Mouse (Mus musculus): Measurements from ENCODE around the gene Traf3.

Traf3 gene

GRCm38 (mm10) chr12:111152981-111153710 lies 13.0 kb upstream of the Traf3 start:
- in situ Hi-C loops (cut with MboI, MseI): no loop called here

DNA sequence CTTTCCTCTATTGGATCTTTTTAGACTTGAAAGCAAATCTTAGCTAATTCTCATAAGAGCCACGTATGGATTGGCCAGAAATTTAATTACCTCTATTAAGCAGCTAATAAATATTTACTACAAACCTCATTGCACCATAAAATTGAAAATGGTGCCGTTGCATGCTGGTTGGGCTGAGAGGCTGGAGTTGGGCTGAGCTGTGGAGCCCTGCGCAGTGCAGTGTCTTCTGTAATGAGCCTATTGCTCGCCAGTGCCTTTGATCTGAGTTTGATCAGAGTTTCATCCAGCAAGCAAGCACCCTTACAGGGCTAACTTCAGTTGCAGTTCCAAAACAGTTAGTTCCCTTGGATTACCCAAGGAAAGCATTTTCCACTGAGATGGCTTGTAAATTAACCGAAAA lies 12.2 kb upstream of the Traf3 start:
- in situ Hi-C loops (cut with MboI, MseI): no loop called here

- in situ Hi-C loops (cut with MboI, MseI): no loop called here
Measured at GRCm38 (mm10) chr12:111154641-111155040, 11.5 kb upstream of the Traf3 start.

- in situ Hi-C loops (cut with MboI, MseI): no loop called here
Measured at GRCm38 (mm10) chr12:111155756-111156155, 10.4 kb upstream of the Traf3 start.

GRCm38 (mm10) chr12:111159659-111160428 lies 6.3 kb upstream of the Traf3 start:
- in situ Hi-C loops (cut with MboI, MseI): no loop called here

DNA sequence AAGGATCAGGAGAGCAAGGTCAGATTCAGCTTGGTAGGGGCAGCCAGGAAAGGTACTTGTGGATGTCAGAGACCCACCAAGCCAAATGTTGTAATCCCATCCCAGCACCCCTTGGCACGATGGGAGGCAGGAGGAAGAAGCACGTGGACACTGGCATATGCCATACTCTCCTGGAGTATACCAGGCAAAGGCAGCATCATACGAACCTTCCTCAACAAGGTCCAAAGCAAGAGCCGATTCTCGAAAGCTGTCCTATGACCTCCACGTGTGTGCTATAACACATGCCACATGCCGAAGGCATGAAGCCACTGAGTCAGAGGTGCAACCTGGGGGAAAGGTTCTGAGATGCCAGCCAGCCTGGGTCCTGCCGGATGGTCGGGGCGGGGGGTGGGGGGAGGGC lies 5.3 kb upstream of the Traf3 start:
- in situ Hi-C loops (cut with MboI, MseI): no loop called here

GRCm38 (mm10) chr12:111161943-111162311 lies 4.2 kb upstream of the Traf3 start:
- in situ Hi-C loops (cut with MboI, MseI): no loop called here

DNA sequence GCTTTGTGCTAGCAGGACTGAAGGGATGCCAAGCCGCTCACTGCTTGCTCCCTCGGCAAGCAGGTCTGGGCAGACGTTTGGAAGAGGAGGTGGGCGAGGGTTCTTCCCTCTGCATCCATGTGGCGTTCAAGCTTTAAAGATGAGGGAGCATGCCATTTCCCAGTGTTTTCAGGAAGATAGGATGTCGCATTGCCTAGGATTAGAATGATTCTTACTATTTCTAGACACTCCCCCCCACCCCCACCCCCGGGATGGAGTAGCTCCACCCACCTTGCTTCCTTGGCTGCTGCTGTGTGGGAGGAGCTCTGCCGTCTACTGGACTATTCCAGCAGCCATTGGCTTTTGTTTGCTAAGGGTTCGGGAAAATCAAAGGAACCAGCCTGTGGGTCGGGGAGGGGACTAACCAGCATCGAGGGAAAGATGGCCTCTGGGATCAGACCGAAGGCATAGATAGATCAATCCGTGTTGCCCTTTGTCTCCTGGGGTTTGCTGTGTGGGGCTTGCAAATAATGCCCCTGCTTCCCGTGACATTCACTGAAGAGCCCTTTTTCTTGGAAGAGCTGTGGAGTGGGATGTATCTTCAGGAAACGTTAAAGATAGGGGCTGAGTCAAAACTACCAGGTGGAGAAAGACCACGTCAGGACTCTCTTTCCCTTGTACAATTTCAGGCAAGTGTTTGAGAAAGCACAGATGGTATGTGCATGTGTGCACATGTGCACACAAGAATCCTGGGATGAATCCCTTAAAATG lies 3.7 kb upstream of the Traf3 start:
- in situ Hi-C loops (cut with MboI, MseI): no loop called here

- in situ Hi-C loops (cut with MboI, MseI): no loop called here
Measured at GRCm38 (mm10) chr12:111164310-111164751, 1.8 kb upstream of the Traf3 start.

DNA sequence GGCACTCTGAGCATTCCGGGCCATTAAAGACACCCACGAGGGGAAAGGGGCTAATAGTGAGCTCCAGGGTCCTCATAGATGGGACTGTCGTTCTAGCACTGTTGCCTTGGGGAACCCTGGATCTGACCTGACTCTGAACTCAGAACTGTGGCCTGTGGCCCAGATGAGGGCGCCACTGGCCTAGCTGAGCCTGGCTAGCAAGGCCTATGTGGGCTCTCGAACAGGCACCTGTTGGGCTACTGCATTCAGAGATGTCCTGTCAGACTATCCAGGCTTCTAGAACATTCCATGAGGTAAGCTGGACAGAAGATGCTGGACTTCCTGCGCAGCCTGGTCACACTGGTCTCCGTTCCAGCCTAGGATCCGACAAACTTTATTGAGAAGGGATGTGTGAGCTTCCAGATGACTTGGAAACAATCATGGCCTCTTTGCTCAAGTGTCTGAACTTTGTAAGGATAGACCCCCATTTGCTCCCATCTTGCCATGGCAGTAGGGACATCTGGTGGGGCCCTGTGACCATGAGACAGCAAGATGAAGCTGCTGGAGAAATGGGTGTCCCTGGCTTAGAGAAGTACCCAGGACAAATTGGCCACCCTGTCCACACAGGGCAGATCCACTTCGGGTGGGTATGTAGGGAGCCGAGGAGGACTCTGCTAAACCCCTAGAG lies 891 bp upstream of the Traf3 start:
- in situ Hi-C loops (cut with MboI, MseI): no loop called here

DNA sequence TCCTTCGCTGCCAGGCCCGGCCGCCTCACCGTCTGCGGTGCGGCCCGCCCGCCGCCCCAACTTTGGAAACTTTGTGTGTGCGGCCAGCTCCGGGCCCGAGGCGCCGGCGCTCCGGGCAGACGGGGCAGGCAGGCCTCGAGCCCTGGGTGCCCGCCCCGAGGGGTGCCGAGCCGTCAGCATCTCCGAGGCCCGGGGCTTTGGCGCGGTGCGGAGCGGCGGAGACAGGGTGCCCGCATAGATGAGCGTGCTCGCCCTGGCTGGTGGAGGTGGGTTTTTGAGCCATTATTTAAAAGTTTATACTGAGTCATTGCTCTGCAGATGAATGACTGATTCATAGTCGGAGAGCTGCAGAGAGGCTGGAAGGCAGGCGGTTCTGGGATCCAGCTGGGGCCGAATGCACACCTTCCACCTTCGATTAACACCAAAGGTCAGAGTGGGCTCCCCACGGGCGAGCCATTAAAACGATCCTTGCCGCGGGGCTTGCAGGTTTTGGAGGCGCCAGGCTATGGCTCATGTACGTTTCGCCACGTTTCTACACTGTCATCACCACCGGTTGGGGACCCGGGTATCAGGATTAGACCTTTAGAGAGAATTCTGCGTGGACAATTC lies 615 bp downstream of the Traf3 start:
- in situ Hi-C loops (cut with MboI, MseI): no loop called here

GRCm38 (mm10) chr12:111168891-111169290 lies 2.7 kb downstream of the Traf3 start:
- in situ Hi-C loops (cut with MboI, MseI): no loop called here

DNA sequence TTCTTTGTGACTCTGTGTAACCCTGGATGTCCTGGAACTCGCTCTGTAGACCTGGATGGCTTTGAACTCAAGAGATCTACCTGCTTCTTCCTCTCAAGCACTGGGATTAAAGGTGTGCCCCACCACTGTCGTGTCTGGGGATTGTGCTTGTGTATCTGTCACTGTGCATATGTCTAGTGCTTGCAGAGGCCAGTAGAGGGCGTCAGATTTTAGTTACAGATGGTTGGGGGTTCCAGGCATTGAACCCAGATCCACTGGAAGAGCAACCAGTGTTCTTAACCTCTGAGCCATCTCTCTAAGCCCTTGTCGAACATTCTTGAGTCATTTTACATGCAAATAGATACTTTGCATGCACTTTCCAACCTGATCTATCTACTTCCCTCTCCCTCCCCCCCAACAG lies 12.6 kb downstream of the Traf3 start:
- in situ Hi-C loops (cut with MboI, MseI): no loop called here

GRCm38 (mm10) chr12:111181848-111182247 lies 15.7 kb downstream of the Traf3 start:
- in situ Hi-C loops (cut with MboI, MseI): no loop called here

GRCm38 (mm10) chr12:111182378-111182777 lies 16.2 kb downstream of the Traf3 start:
- in situ Hi-C loops (cut with MboI, MseI): no loop called here

DNA sequence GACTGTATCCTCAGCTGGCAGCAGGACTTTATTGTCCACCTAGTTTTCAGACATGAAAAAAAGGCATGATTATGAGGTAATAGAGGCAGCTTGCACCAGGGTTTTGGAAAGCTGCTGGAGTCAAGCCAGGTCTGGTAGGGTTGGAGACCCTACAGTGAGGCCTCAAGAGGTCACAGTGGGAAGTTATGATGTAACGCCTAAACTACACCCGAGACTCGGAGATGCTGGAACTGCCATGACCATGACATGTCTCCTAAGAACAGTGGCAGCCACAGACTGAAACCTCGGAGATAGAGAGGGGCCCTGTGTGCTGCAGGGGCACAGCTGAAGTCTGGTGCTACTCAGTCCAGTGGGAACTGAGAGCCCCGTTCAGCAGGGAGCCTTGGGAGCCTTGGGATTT lies 18.3 kb downstream of the Traf3 start, which contains the start of gene 4930595D18Rik:
Gene 4930595D18Rik, minus strand, starts transcription at position 16 of the 400 bp plus-strand sequence.
- in situ Hi-C loops (cut with MboI, MseI): no loop called here

DNA sequence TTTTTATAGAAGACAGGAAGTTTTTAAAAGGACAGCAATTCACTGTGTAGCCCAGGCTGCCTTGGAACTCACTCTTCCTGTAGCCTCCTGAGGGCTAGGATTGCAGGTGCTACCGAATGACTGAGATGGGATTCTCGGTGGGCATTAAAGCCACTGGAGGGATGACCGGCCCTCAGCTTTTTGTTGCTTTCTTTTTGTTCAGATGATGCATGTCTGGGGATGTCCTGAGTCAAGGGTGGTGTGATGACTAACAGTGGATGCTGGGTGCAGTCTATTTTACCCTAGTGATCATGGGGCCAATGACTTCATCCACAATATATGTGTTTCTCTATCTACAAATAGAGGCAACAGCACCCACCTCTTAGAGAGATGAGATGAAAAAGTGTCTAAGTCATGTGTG lies 20.8 kb downstream of the Traf3 start:
- in situ Hi-C loops (cut with MboI, MseI): no loop called here

DNA sequence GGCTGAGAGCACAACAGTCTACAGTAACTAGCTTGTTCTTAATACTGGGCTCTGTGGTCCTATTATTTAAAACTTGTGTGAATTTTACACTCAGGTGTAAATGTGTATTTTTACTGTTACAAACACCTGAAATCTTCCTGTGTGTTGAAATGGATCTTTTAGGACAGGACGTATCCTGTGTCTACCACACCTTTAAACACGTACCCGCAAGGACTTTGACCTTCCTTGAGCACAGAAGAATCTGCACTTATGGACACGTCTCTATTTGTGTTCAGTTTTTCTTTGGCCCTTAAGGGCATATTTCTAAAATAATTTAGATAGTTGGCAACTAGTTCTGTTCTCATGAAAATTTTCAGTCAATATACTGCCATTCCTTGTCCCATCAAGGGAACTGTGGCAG lies 22.1 kb downstream of the Traf3 start:
- in situ Hi-C loops (cut with MboI, MseI): no loop called here

GRCm38 (mm10) chr12:111190355-111190754 lies 24.2 kb downstream of the Traf3 start:
- in situ Hi-C loops (cut with MboI, MseI): no loop called here

- in situ Hi-C loops (cut with MboI, MseI): no loop called here
Measured at GRCm38 (mm10) chr12:111190891-111191290, 24.7 kb downstream of the Traf3 start.

- in situ Hi-C loops (cut with MboI, MseI): no loop called here
Measured at GRCm38 (mm10) chr12:111192777-111193176, 26.6 kb downstream of the Traf3 start.

All from regulatory T cell (primary cell).